Mouse (Mus musculus) lung, adult 2 months (tissue): ENCODE data around the gene Tmem132e.

Experiments
- CTCF ChIP-seq: fragments of 200-500 bp; IDR thresholded peaks from 2 replicates; pipeline ENCODE4 v1.5.1; 2011; ENCODE audit warnings: mild to moderate bottlenecking, low read length, control low read depth; ENCODE audit not compliant: insufficient read depth
- POLR2A ChIP-seq: fragments of 200-500 bp; IDR thresholded peaks from 2 replicates; pipeline ENCODE4 v1.6.1; 2011; ENCODE audit warnings: low read depth, mild to moderate bottlenecking, control low read depth, low read length, borderline replicate concordance; ENCODE audit errors: extremely low read depth

- TF ChIP-seq CTCF (no peak), POLR2A (no peak)
These were observed 64.5 kb downstream of the Tmem132e start for GRCm38 (mm10) chr11:82453230-82453629.
